31 mouse cellular contexts compared by ENCODE assay signal in genomic region chr5:143266794-143267193, GRCm38 (mm10). TPM values are rescaled to one million over a fixed set of nuclear protein-coding genes. Genes with fewer than 3 reads are reported as not detected.
"Had no signal": no experiment of that assay in that cellular context is flagged by ENCODE, and none has a peak within 500 bp of the region (broad histone marks: within the 10 kb centered on the region; RNA-seq: fewer than 3 reads in every experiment).

No protein-coding gene starts in this region.

- H3K27me3 ChIP-seq: heart, embryonic 13.5 days; heart, embryonic 15.5 days; hindbrain, embryonic 15.5 days; kidney, embryonic 15.5 days; limb, embryonic 13.5 days; limb, embryonic 15.5 days had no signal

- H3K4me2 ChIP-seq: heart, embryonic 11.5 days; heart, embryonic 13.5 days; heart, embryonic 15.5 days; hindbrain, embryonic 15.5 days; kidney, embryonic 15.5 days; limb, embryonic 13.5 days; limb, embryonic 15.5 days; liver, embryonic 12.5 days had no signal

- DNase-seq: gastrocnemius, postnatal 14 days; gastrocnemius, postnatal 36 days; heart, adult 18-20 months; heart, postnatal 14 days; heart, postnatal 36 days; kidney, adult 11 months; kidney, adult 2 months; kidney, adult 9 months; kidney, postnatal 14 days; kidney, postnatal 36 days; layer of hippocampus, adult 9-11 months; layer of hippocampus, postnatal 36 days; left cerebral cortex, postnatal 4 days had no signal

- ATAC-seq: hindbrain, postnatal 0 days; intestine, embryonic 16.5 days; liver, embryonic 12.5 days had no signal

- H3K9ac ChIP-seq: heart, embryonic 13.5 days; heart, embryonic 15.5 days; hindbrain, embryonic 15.5 days; kidney, embryonic 15.5 days; limb, embryonic 13.5 days; limb, embryonic 15.5 days; liver, embryonic 12.5 days; liver, embryonic 14.5 days had no signal

- H3K4me3 ChIP-seq: heart, embryonic 13.5 days; heart, embryonic 15.5 days; hindbrain, embryonic 15.5 days; kidney, embryonic 15.5 days; limb, embryonic 13.5 days; limb, embryonic 15.5 days; liver, embryonic 12.5 days had no signal

- H3K9me3 ChIP-seq: heart, embryonic 13.5 days; heart, embryonic 15.5 days; hindbrain, embryonic 15.5 days; kidney, embryonic 15.5 days; limb, embryonic 13.5 days; limb, embryonic 15.5 days; liver, embryonic 12.5 days had no signal

- H3K27ac ChIP-seq: heart, embryonic 13.5 days; heart, embryonic 15.5 days; hindbrain, embryonic 15.5 days; hindbrain, postnatal 0 days; kidney, embryonic 15.5 days; kidney, postnatal 0 days; limb, embryonic 13.5 days; limb, embryonic 15.5 days; liver, embryonic 12.5 days; liver, embryonic 14.5 days had no signal

RNA-seq across cellular contexts. Expression of gene Zfp853, which starts 26.6 kb away (rescaled TPM):
- polyA plus RNA-seq: heart, embryonic 11.5 days; heart, embryonic 15.5 days; hindbrain, embryonic 11.5 days; intestine, embryonic 14.5 days; intestine, embryonic 16.5 days; liver, embryonic 12.5 days had no signal

RNA-seq across cellular contexts. Expression of gene Spdye4a, which starts 40.1 kb away (rescaled TPM):
- polyA plus RNA-seq: heart, embryonic 11.5 days; heart, embryonic 13.5 days; heart, embryonic 15.5 days; heart, postnatal 0 days; hindbrain, embryonic 11.5 days; hindbrain, embryonic 15.5 days; hindbrain, postnatal 0 days; intestine, embryonic 14.5 days; intestine, embryonic 16.5 days; kidney, embryonic 15.5 days; kidney, postnatal 0 days; large intestine, adult 2 months; limb, embryonic 11.5 days; limb, embryonic 13.5 days; limb, embryonic 15.5 days; liver, adult 2 months; liver, embryonic 12.5 days; liver, embryonic 14.5 days had no signal
